Mouse (Mus musculus) left cerebral cortex, postnatal 25 days (tissue): ENCODE results near the gene Emx2. TPM values are rescaled to one million over a fixed set of nuclear protein-coding genes. Genes with fewer than 3 reads are reported as not detected.

ENCODE experiments used
- DNase-seq, 2 experiments: peaks; one replicate each; pipeline ENCODE4 v3.0.0; 2022; ENCODE audit warnings: low spot score in 2 of 2, mixed read lengths in 1 of 2
- intact Hi-C: fragments of 180-260 bp; cut with DNase I; formaldehyde crosslinking; loops from one replicate; pipeline ENCODE4 v1.15.1; 2025
- total RNA-seq, 2 experiments: library from RNA; stranded (reverse); gene quantifications; 2 replicates each; pipeline ENCODE4 v1.2.3; 2021

Gene Emx2
- total RNA-seq: 10 to 100 TPM; 16.1 to 19.2 TPM

GRCm38 (mm10) chr19:59457951-59458742 is at the start of gene Emx2:
Emx2 (plus strand) TSS chr19:59458372.
- intact Hi-C loops: loop anchor here (2.0 to 5.0 kb wide), 4 partner anchors 71 to 485 kb away; partner anchors contain the start of gene Rab11fip2
- peak; percentile 57 to 75 for DNase-seq

- DNase-seq: no peak
- intact Hi-C loops: loop anchor here (10.0 kb wide), 2 partner anchors 731 to 1001 kb away; no protein-coding TSS in a partner anchor
These were observed 44.0 kb upstream of the Emx2 start for GRCm38 (mm10) chr19:59414128-59414527.

- DNase-seq: peak; percentile 92 to 96
- intact Hi-C loops: loop anchor here (5.0 to 10.0 kb wide), 3 partner anchors 727 to 997 kb away; no protein-coding TSS in a partner anchor
These were observed 40.1 kb upstream of the Emx2 start for GRCm38 (mm10) chr19:59418024-59418423.

GRCm38 (mm10) chr19:59418671-59419070 is 39.5 kb upstream of the Emx2 start:
- no peak for DNase-seq
- intact Hi-C loops: loop anchor here (5.0 to 10.0 kb wide), 3 partner anchors 726 to 996 kb away; no protein-coding TSS in a partner anchor

- intact Hi-C loops: no loop called here
- peak in 1 of 2 experiments; percentile 3 for DNase-seq
These were observed 35.8 kb upstream of the Emx2 start for GRCm38 (mm10) chr19:59422393-59422792.

GRCm38 (mm10) chr19:59423685-59424084 is 34.5 kb upstream of the Emx2 start:
- intact Hi-C loops: no loop called here
- no peak for DNase-seq

- no peak for DNase-seq
- intact Hi-C loops: no loop called here
These were observed 33.2 kb upstream of the Emx2 start for GRCm38 (mm10) chr19:59424975-59425374.

- intact Hi-C loops: no loop called here
- no peak for DNase-seq
These were observed 25.9 kb upstream of the Emx2 start for GRCm38 (mm10) chr19:59432286-59432685.

GRCm38 (mm10) chr19:59450561-59451135 is 7.5 kb upstream of the Emx2 start:
- intact Hi-C loops: no loop called here

GRCm38 (mm10) chr19:59451441-59451951 is 6.7 kb upstream of the Emx2 start:
- no peak for DNase-seq
- intact Hi-C loops: no loop called here

More at GRCm38 (mm10) chr19:59450561-59451135, 7.5 kb upstream of the Emx2 start:
- DNase-seq: no peak

GRCm38 (mm10) chr19:59452321-59452720 is 5.9 kb upstream of the Emx2 start:
- DNase-seq: no peak
- intact Hi-C loops: no loop called here

GRCm38 (mm10) chr19:59453591-59453990 is 4.6 kb upstream of the Emx2 start:
- intact Hi-C loops: no loop called here
- DNase-seq: no peak

- intact Hi-C loops: loop anchor here (1.0 kb wide), 2 partner anchors 690 to 856 kb away; no protein-coding TSS in a partner anchor
- DNase-seq: peak; percentile 75 to 79
These were observed 4.0 kb upstream of the Emx2 start for GRCm38 (mm10) chr19:59454196-59454595.

GRCm38 (mm10) chr19:59455671-59456070 is 2.5 kb upstream of the Emx2 start:
- intact Hi-C loops: loop anchor here (2.0 to 5.0 kb wide), 4 partner anchors 68 to 487 kb away; partner anchors contain the start of gene Rab11fip2
- DNase-seq: no peak

GRCm38 (mm10) chr19:59457011-59457945 is 894 bp upstream of the Emx2 start:
- intact Hi-C loops: loop anchor here (2.0 to 5.0 kb wide), 4 partner anchors 70 to 486 kb away; partner anchors contain the start of gene Rab11fip2
- peak; percentile 45 for DNase-seq

GRCm38 (mm10) chr19:59458743-59459135 is 567 bp downstream of the Emx2 start:
- intact Hi-C loops: loop anchor here (5.0 kb wide), 3 partner anchors 71 to 284 kb away; no protein-coding TSS in a partner anchor

GRCm38 (mm10) chr19:59459158-59459781 is 1.1 kb downstream of the Emx2 start:
- no peak for DNase-seq
- intact Hi-C loops: loop anchor here (5.0 kb wide), 3 partner anchors 72 to 283 kb away; no protein-coding TSS in a partner anchor

More at GRCm38 (mm10) chr19:59458743-59459135, 567 bp downstream of the Emx2 start:
- no peak for DNase-seq

GRCm38 (mm10) chr19:59459811-59460241 is 1.7 kb downstream of the Emx2 start:
- no peak for DNase-seq
- intact Hi-C loops: loop anchor here (5.0 kb wide), 4 partner anchors 73 to 293 kb away; no protein-coding TSS in a partner anchor
